Mouse (Mus musculus) mouse trophoblast stem cell (cell line): Measurements from ENCODE around the gene Asna1.

Experiments
- in situ Hi-C, 2 experiments: fragments of 300-500 bp; cut with MseI, MboI; formaldehyde crosslinking; loops; 2 replicates in 1 of 2; 3 replicates in 1 of 2; pipeline ENCODE4 v1.15.1; 2025

Asna1 gene

GRCm38 (mm10) chr8:84975434-84975833, 49.6 kb downstream of the Asna1 start:
- in situ Hi-C loops = no loop called here

DNA sequence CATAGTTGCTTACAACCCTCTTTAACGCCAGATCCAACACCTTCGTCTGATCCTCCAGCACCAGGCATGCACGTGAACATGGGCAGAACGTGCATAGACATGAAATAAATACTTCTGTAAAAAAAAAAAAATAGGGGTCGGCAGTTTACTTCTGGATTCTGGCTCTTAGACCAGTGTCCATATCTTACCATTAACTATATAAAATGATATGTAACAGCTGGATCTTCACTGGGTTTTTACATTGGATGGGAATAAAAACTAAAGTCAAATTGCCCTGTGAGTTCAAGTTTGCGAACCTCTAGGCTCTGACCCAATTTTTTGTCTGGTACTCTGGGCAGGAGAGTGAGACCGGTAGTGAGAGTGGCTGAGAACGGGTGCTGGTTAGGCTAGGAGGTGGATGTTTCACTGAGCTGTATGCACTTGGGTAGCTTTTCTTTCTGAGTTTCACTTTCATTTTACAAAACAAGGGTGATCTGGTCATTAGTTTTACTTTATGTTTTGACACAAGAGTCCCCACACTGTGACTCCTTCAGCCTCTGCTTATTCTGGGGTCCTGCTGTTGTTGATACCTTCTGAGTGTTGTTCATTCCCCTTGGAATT, 50.4 kb downstream of the Asna1 start:
- in situ Hi-C loops = no loop called here

GRCm38 (mm10) chr8:84973803-84974542, 51.1 kb downstream of the Asna1 start:
- in situ Hi-C loops = no loop called here

GRCm38 (mm10) chr8:84973079-84973478, 52.0 kb downstream of the Asna1 start:
- in situ Hi-C loops = no loop called here

GRCm38 (mm10) chr8:84970913-84971312, 54.2 kb downstream of the Asna1 start:
- in situ Hi-C loops = no loop called here

GRCm38 (mm10) chr8:84970135-84970790, 54.8 kb downstream of the Asna1 start:
- in situ Hi-C loops = no loop called here

DNA sequence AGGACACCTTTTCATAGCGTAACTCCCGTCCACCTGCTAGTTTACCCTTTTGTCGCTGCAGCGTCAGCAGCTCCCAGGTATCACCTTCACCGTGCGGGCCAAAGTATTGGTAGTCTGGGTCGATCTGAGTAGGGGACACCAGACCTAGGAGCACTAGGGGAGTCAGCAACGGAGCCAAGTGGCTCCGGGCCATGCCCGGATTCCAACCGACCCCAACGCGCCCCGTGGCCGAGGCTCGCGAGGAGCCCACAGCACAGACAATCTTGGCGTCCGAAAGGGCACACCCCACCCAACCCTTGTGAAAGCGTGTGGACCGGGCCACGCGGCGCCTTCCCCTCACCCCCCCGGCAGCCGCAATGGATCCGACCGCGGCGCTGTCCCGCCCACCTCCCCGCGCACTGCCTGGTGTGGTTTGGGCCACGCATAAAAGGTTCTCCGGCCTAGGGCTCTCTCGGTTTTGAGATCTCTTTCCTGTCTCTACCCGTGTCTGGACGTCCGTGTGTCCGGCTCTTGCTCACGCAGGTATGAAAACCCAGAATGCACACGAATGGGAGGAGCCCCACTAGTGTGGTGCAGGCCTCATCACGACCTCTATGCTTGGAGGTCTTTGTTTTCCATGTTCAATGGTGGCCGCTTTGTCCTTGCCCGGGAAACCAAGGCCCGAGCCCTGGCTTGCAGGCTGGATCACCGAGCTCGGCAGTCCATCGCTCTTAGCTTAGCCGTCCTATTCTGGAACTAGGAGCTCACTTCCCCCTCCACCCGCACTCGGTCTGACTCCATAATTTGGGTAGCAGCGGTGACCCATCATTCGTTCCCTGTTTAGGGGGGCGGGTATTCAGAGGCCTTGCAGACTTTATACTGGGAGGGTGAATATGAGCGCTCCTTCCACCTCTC, 55.6 kb downstream of the Asna1 start, which contains the start of the genes Gm49661, Prdx2 and Rnaseh2a:
Gene Gm49661 (minus strand): TSS at position 193 of the 894 bp plus-strand sequence.
Gene Prdx2 (plus strand): TSS at position 347 of the 894 bp plus-strand sequence.
Gene Rnaseh2a (minus strand): TSS at position 527 of the 894 bp plus-strand sequence.
- in situ Hi-C loops = no loop called here

DNA sequence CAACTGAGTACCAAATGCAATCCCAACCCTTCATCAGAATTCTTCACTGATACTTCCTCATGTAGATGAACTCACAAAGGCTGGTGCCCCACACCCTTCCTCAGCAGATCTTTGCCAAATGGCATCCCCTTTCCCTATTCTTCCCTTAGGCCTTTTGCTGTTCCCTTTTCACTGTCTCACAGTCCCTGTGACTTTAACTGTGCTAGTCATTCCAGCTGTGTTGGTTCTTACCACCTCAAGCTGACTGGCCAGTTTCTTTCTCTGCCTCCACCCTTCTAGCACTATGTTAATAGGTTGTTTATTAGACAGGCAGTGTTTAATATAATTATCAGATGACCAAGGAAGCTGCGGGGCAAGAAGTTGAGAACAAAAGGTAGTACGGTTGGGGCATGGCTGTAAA, 56.4 kb downstream of the Asna1 start:
- in situ Hi-C loops = no loop called here
